Mouse (Mus musculus) stomach, postnatal 0 days (tissue): ENCODE results near the gene Abcc8.

Source experiments
- CTCF ChIP-seq: IDR thresholded peaks from 2 replicates; pipeline ENCODE4 v1.5.1; 2016; ENCODE audit warnings: antibody characterized with exemption, low read depth, mild to moderate bottlenecking, moderate library complexity
- EP300 ChIP-seq: optimal IDR thresholded peaks from 2 replicates; pipeline ENCODE3; 2016; ENCODE audit warnings: antibody characterized with exemption

GRCm38 (mm10) chr7:46103771-46104170, 76.1 kb downstream of the Abcc8 start:
- TF ChIP-seq CTCF (no peak), EP300 (no peak)
